Mouse (Mus musculus): ENCODE data around the gene C8g.

C8g gene

GRCm38 (mm10) chr2:25501593-25502486 is at the start of gene C8g:
Gene C8g, minus strand, starts transcription at chr2:25501719.
- DNase-seq (ENCODE audit: low spot score in 2 of 2), result no peak

- DNase-seq (ENCODE audit: low spot score in 2 of 2), result peak in 1 of 2 experiments; percentile 65
Measured at GRCm38 (mm10) chr2:25551186-25551585, 49.7 kb upstream of the C8g start.

GRCm38 (mm10) chr2:25549021-25549991 is 47.8 kb upstream of the C8g start:
- DNase-seq (ENCODE audit: low spot score in 2 of 2), result peak in 1 of 2 experiments; percentile 57

- peak; percentile 98 for DNase-seq (ENCODE audit: low spot score in 2 of 2)
Measured at GRCm38 (mm10) chr2:25546811-25547491, 45.4 kb upstream of the C8g start, which contains the start of gene Traf2. Gene Traf2, minus strand, starts transcription at chr2:25546940.

GRCm38 (mm10) chr2:25545996-25546810 is 44.7 kb upstream of the C8g start:
- DNase-seq (ENCODE audit: low spot score in 2 of 2), result no peak

- peak in 1 of 2 experiments; percentile 57 for DNase-seq (ENCODE audit: low spot score in 2 of 2)
Measured at GRCm38 (mm10) chr2:25541644-25542367, 40.3 kb upstream of the C8g start.

GRCm38 (mm10) chr2:25540541-25540948 is 39.0 kb upstream of the C8g start:
- DNase-seq (ENCODE audit: low spot score in 2 of 2), result peak in 1 of 2 experiments; percentile 54

GRCm38 (mm10) chr2:25536531-25536930 is 35.0 kb upstream of the C8g start:
- DNase-seq (ENCODE audit: low spot score in 2 of 2), result no peak

- no peak for DNase-seq (ENCODE audit: low spot score in 2 of 2)
Measured at GRCm38 (mm10) chr2:25534866-25535182, 33.3 kb upstream of the C8g start.

GRCm38 (mm10) chr2:25534178-25534865 is 32.8 kb upstream of the C8g start:
- DNase-seq (ENCODE audit: low spot score in 2 of 2), result peak in 1 of 2 experiments; percentile 38

GRCm38 (mm10) chr2:25533707-25534106 is 32.2 kb upstream of the C8g start:
- no peak for DNase-seq (ENCODE audit: low spot score in 2 of 2)

GRCm38 (mm10) chr2:25526510-25527302 is 25.2 kb upstream of the C8g start:
- DNase-seq (ENCODE audit: low spot score in 2 of 2), result no peak

GRCm38 (mm10) chr2:25509912-25510311 is 8.4 kb upstream of the C8g start:
- no peak for DNase-seq (ENCODE audit: low spot score in 2 of 2)

GRCm38 (mm10) chr2:25506964-25507363 is 5.4 kb upstream of the C8g start:
- peak in 1 of 2 experiments; percentile 31 for DNase-seq (ENCODE audit: low spot score in 2 of 2)

GRCm38 (mm10) chr2:25505860-25506259 is 4.3 kb upstream of the C8g start:
- DNase-seq (ENCODE audit: low spot score in 2 of 2), result no peak

GRCm38 (mm10) chr2:25505000-25505399 is 3.5 kb upstream of the C8g start:
- no peak for DNase-seq (ENCODE audit: low spot score in 2 of 2)

- no peak for DNase-seq (ENCODE audit: low spot score in 2 of 2)
Measured at GRCm38 (mm10) chr2:25504538-25504937, 3.0 kb upstream of the C8g start.

GRCm38 (mm10) chr2:25502726-25503125 is 1.2 kb upstream of the C8g start:
- no peak for DNase-seq (ENCODE audit: low spot score in 2 of 2)

All from spleen, postnatal 4 days (tissue).